Mouse (Mus musculus) liver, embryonic 14.5 days (tissue): ENCODE measurements at regions not wholly inside any gene's neighbourhood (a gene's known extent, or its start where the extent isn't known, plus 50 kb on each side); places are given as distances from the start of the nearest gene placed in this dataset.

Experiments
- ATAC-seq: fragments of 200-750 bp; cut with Nextera tagmentation; 2 replicates; pipeline ENCODE4 v1.8.0; 2017; ENCODE audit warnings: moderate number of reproducible peaks, mild to moderate bottlenecking, moderate library complexity; ENCODE audit not compliant: insufficient read depth
- DNase-seq, 3 experiments: peaks; one replicate each; pipeline ENCODE4 v3.0.0-alpha.2; 2012 to 2013; ENCODE audit warnings: low read depth in 3 of 3, low spot score in 3 of 3
- H3K27ac ChIP-seq: fragments of 300-500 bp; sonication (generic); 2 replicates; pipeline ENCODE4 v1.5.1; 2014; ENCODE audit warnings: moderate library complexity, mild to moderate bottlenecking, control low read depth, inconsistent platforms
- H3K27me3 ChIP-seq: fragments of 300-500 bp; sonication (generic); 2 replicates; pipeline ENCODE4 v1.6.1; 2014; ENCODE audit warnings: mild to moderate bottlenecking, low read length, moderate library complexity; ENCODE audit not compliant: control insufficient read depth, insufficient read depth
- H3K36me3 ChIP-seq: fragments of 300-500 bp; sonication (generic); replicated peaks from 2 replicates; pipeline ENCODE4 v1.6.1; 2014; ENCODE audit warnings: low read depth; ENCODE audit not compliant: control insufficient read depth, insufficient read depth
- H3K4me1 ChIP-seq, 2 experiments: fragments of 200-500 bp in 1 of 2; fragments of 300-500 bp in 1 of 2; sonication (generic) in 1 of 2; replicated peaks; 2 replicates each; pipeline ENCODE4 v1.6.1; 2012 to 2014; ENCODE audit warnings: antibody characterized with exemption in 1 of 2, inconsistent platforms in 1 of 2, low read length in 1 of 2; ENCODE audit not compliant: control insufficient read depth in 2 of 2, insufficient read depth in 2 of 2
- H3K4me2 ChIP-seq: fragments of 300-500 bp; sonication (generic); 2 replicates; pipeline ENCODE4 v1.6.1; 2014; ENCODE audit warnings: low read depth, mild to moderate bottlenecking, control low read depth, moderate library complexity
- H3K4me3 ChIP-seq, 2 experiments: fragments of 200-500 bp in 1 of 2; fragments of 300-500 bp in 1 of 2; sonication (generic) in 1 of 2; 2 replicates each; pipeline ENCODE4 v1.5.1; 2012 to 2014; ENCODE audit warnings: low read depth in 2 of 2, low read length in 2 of 2, mild to moderate bottlenecking in 2 of 2, control low read depth in 1 of 2, inconsistent platforms in 1 of 2, moderate library complexity in 1 of 2; ENCODE audit not compliant: insufficient read depth in 1 of 2
- H3K9ac ChIP-seq: fragments of 300-500 bp; sonication (generic); replicated peaks from 2 replicates; pipeline ENCODE4 v1.6.1; 2014; ENCODE audit warnings: mild to moderate bottlenecking, control low read depth, moderate library complexity
- H3K9me3 ChIP-seq: fragments of 300-500 bp; sonication (generic); 2 replicates; pipeline ENCODE4 v1.6.1; 2016; ENCODE audit warnings: low read length, mixed read lengths; ENCODE audit not compliant: control insufficient read depth
- CTCF ChIP-seq: IDR thresholded peaks from 2 replicates; pipeline ENCODE4 v1.5.1; 2016; ENCODE audit warnings: antibody characterized with exemption, low read depth, control low read depth
- EP300 ChIP-seq: IDR thresholded peaks from 2 replicates; pipeline ENCODE4 v1.6.1; 2016; ENCODE audit warnings: antibody characterized with exemption, low read depth
- WGBS: fragments of 180-500 bp; shearing (Covaris S2); extraction: QIAGEN DNeasy Blood & Tissue Kit; methylation state at CpG from one replicate; pipeline ENCODE4 v1.1.7; 2014; ENCODE audit not compliant: insufficient replicate concordance; 5-methylcytosine and 5-hydroxymethylcytosine counted together

DNA sequence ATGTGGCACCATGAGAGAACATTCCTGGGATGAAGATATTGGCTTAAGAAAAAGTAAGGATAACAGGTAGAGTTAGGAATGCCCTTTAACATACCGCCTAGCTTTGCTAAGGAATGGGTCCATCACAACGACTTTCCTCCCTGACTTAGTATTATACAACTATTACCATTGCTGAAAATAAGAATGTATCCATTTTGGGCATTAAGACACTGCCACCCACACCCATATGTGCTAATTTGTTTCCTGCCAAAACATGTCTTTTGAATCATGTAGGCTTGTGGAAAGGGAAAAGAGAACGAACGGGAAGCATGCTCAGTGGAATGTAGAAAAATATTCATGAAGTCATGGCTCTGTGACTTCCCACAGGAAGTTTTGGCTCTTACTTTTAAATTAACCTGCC, 641.7 kb downstream of the Epha4 start:
- DNase-seq (no peak), ATAC-seq (no peak)
- Histone ChIP-seq H3K36me3 (no peaks in the 10 kb centered on the region), H3K4me3 (no peak overlapping the region), H3K9me3 (no peaks in the 10 kb centered on the region), H3K9ac (no peak overlapping the region), H3K27ac (no peak overlapping the region), H3K27me3 (no peaks in the 10 kb centered on the region), H3K4me1 (no peaks in the 10 kb centered on the region), H3K4me2 (no peak overlapping the region)
- WGBS = 69% methylated on average over 4 of the region's 4 CpGs
- no peak for TF ChIP-seq CTCF
- no peak for TF ChIP-seq EP300

DNA sequence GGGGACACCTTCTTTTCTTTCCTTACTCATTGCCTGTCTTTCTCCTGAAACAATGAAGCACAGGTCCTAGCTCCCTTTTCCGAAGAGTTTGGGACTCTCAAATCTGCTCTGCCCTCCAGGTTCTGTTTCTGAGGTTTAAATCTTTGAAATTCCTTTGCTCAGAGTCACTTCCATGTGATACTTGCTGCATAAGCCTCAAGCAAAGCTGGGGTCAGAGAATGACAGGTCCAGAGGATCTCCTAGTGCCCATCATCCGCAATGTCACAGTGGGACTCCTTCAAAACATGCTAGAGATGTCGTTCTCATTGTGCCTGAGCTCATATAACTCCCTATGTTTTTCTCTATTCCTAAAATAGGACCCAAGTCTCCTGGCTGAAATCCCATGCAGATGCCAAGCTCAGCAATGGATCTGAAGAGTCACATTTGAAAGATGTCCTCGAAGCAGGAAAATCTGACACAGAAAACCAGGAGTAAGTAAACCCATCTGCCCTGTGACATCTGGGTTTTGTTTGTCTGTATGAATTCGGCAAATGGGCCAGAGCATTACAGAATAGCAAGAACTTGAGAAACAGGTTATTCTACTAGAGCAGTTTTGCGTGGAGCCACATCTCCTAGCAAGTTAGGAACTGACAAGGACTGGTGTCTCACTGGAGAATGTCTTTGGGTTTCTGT, 634.6 kb downstream of the Epha4 start:
- 55% methylated on average over 6 of the region's 6 CpGs for WGBS
- Histone ChIP-seq H3K36me3 (no peaks in the 10 kb centered on the region), H3K9me3 (no peaks in the 10 kb centered on the region), H3K4me2 (no peak overlapping the region), H3K9ac (no peak overlapping the region), H3K27me3 (no peaks in the 10 kb centered on the region), H3K27ac (no peak overlapping the region), H3K4me1 (no peaks in the 10 kb centered on the region), H3K4me3 (no peak overlapping the region)
- no peak for DNase-seq
- no peak for ATAC-seq
- TF ChIP-seq CTCF (no peak), EP300 (no peak)

- WGBS = 55% methylated on average over 4 of the region's 4 CpGs
- Histone ChIP-seq H3K4me3 (no peak overlapping the region), H3K4me1 (no peaks in the 10 kb centered on the region), H3K4me2 (no peak overlapping the region), H3K36me3 (no peaks in the 10 kb centered on the region), H3K9ac (no peak overlapping the region), H3K27ac (no peak overlapping the region), H3K27me3 (no peaks in the 10 kb centered on the region), H3K9me3 (no peaks in the 10 kb centered on the region)
- DNase-seq (no peak), ATAC-seq (no peak)
- no peak for TF ChIP-seq EP300
Measured at GRCm38 (mm10) chr1:76880783-76881145, 634.1 kb downstream of the Epha4 start.

GRCm38 (mm10) chr1:76896152-76896864, 618.6 kb downstream of the Epha4 start:
- no peak for TF ChIP-seq EP300
- no peak for TF ChIP-seq CTCF
- no peaks in the 10 kb centered on the region for H3K27me3 ChIP-seq
- no peaks in the 10 kb centered on the region for H3K4me1 ChIP-seq
- H3K9ac ChIP-seq = no peak overlapping the region
- ATAC-seq = no peak
- no peaks in the 10 kb centered on the region for H3K9me3 ChIP-seq
- H3K27ac ChIP-seq = no peak overlapping the region
- H3K4me3 ChIP-seq = no peak overlapping the region
- H3K36me3 ChIP-seq = no peaks in the 10 kb centered on the region
- no peak for DNase-seq
- WGBS = 64% methylated on average over 17 of the region's 17 CpGs
- H3K4me2 ChIP-seq = no peak overlapping the region

DNA sequence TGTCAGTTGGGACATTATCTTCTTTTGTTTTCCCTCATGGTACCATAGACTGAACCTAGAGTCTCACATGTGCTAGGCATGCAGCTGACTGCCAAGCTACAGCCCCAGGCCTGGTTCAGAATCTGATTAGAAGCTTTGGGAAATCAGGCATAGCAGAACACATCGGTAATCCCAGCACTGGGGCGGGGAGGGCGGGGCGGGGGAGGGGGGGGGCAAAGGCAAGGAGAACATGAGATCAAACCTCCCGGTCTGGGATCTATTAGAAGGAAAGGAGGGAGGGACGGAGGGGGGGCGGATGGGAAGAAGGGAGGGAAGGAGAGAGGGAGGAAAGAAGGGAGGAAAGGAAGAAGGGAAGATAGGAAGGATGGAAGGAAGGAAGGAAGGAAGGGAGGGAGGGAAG, 617.5 kb downstream of the Epha4 start:
- Histone ChIP-seq H3K9ac (no peak overlapping the region), H3K9me3 (no peaks in the 10 kb centered on the region), H3K4me2 (no peak overlapping the region), H3K36me3 (no peaks in the 10 kb centered on the region), H3K27me3 (no peaks in the 10 kb centered on the region), H3K4me1 (no peaks in the 10 kb centered on the region), H3K4me3 (no peak overlapping the region), H3K27ac (no peak overlapping the region)
- WGBS = 66% methylated on average over 5 of the region's 7 CpGs
- DNase-seq = no peak
- ATAC-seq = no peak
- TF ChIP-seq CTCF = no peak
